Comparison of ENCODE assay signal across 8 mouse cellular contexts in genomic region chr10:67185491-67186081, GRCm38 (mm10).
A peak's percentile ranks its signal among the peaks of the same experiment; 100 is the strongest.
DNase-seq lines count a peak whose midpoint lies in the region; ATAC-seq and TF ChIP-seq lines count a peak whose summit lies in the region.

No protein-coding gene starts in this region.

- no peak for TF ChIP-seq CTCF in ES-Bruce4 (IDR thresholded peaks at IDR 0.05; ENCODE audit: low read depth, low read length)

- H3K9ac ChIP-seq in ES-Bruce4 (ENCODE audit: low read depth, poor library complexity, severe bottlenecking), result peak overlapping the region; percentile 26
- H3K9ac ChIP-seq in forebrain, embryonic 14.5 days (ENCODE audit: low read length), result peak overlapping the region; percentile 77
- peak overlapping the region; percentile 57 for H3K9ac ChIP-seq in neural tube, embryonic 15.5 days (replicated peaks)

- H3K4me2 ChIP-seq in forebrain, embryonic 14.5 days (ENCODE audit: low read length), result peak overlapping the region; percentile 57
- H3K4me2 ChIP-seq in neural tube, embryonic 15.5 days, result peak overlapping the region; percentile 61

- no peaks in the 10 kb centered on the region for H3K9me3 ChIP-seq in ES-Bruce4 (replicated peaks; ENCODE audit: control insufficient read depth, insufficient read depth, low read length, poor library complexity, severe bottlenecking)
- no peaks in the 10 kb centered on the region for H3K9me3 ChIP-seq in forebrain, embryonic 14.5 days (replicated peaks; ENCODE audit: control insufficient read depth, low read length)
- H3K9me3 ChIP-seq in neural tube, embryonic 15.5 days (replicated peaks), result no peaks in the 10 kb centered on the region

- intact Hi-C loops in heart, postnatal 14 days (cut with DNase I), result loop anchor here (2.0 to 5.0 kb wide), 5 partner anchors 58 to 278 kb away; partner anchors contain the start of genes Jmjd1c and Reep3

- TF ChIP-seq EP300 in ES-Bruce4 (IDR thresholded peaks at IDR 0.05; ENCODE audit: insufficient read depth, low read depth, low read length), result no peak

- peaks cover 3% of the 10 kb centered on the region for H3K4me1 ChIP-seq in ES-Bruce4 (ENCODE audit: control insufficient read depth, insufficient read depth, low read length)
- H3K4me1 ChIP-seq in forebrain, embryonic 14.5 days (ENCODE audit: control insufficient read depth, insufficient read depth, low read length), result peaks cover 20% of the 10 kb centered on the region
- peaks cover 27% of the 10 kb centered on the region for H3K4me1 ChIP-seq in neural tube, embryonic 15.5 days

- H3K27ac ChIP-seq in ES-Bruce4 (ENCODE audit: insufficient read depth, low read length), result peak overlapping the region; percentile 83
- peak overlapping the region; percentile 96 for H3K27ac ChIP-seq in forebrain, embryonic 14.5 days (ENCODE audit: low read depth, low read length)
- H3K27ac ChIP-seq in neural tube, embryonic 15.5 days (replicated peaks), result peak overlapping the region; percentile 95

- under 1% methylated on average over 23 of the region's 23 CpGs for WGBS in forebrain, embryonic 14.5 days
- under 1% methylated on average over 23 of the region's 23 CpGs for WGBS in neural tube, embryonic 15.5 days

- H3K36me3 ChIP-seq in ES-Bruce4 (ENCODE audit: control insufficient read depth, insufficient read depth, low read length, poor library complexity, severe bottlenecking), result no peaks in the 10 kb centered on the region
- H3K36me3 ChIP-seq in forebrain, embryonic 14.5 days (ENCODE audit: control insufficient read depth, insufficient read depth, low read length), result no peaks in the 10 kb centered on the region
- H3K36me3 ChIP-seq in neural tube, embryonic 15.5 days, result no peaks in the 10 kb centered on the region

- TF ChIP-seq POLR2A in ES-Bruce4 (IDR thresholded peaks at IDR 0.05; ENCODE audit: insufficient read depth, low read length), result no peak

- peak overlapping the region; percentile 56 for H3K4me3 ChIP-seq in ES-Bruce4 (ENCODE audit: low read depth, low read length)
- peak overlapping the region; percentile 40 for H3K4me3 ChIP-seq in forebrain, embryonic 14.5 days (ENCODE audit: low read depth, low read length)
- peak overlapping the region; percentile 44 for H3K4me3 ChIP-seq in neural tube, embryonic 15.5 days (replicated peaks)

- peak; percentile 95 for ATAC-seq in forebrain, embryonic 14.5 days
- peak; percentile 92 for ATAC-seq in neural tube, embryonic 15.5 days (ENCODE audit: low FRiP score)

- H3K27me3 ChIP-seq in ES-Bruce4 (ENCODE audit: control insufficient read depth, insufficient read depth, low read length, poor library complexity, severe bottlenecking), result no peaks in the 10 kb centered on the region
- H3K27me3 ChIP-seq in forebrain, embryonic 14.5 days (replicated peaks; ENCODE audit: control insufficient read depth, insufficient read depth, low read length), result no peaks in the 10 kb centered on the region
- H3K27me3 ChIP-seq in neural tube, embryonic 15.5 days (replicated peaks), result no peaks in the 10 kb centered on the region

- peak; percentile 73 for DNase-seq in cerebellum, adult 11 months
- peak; percentile 92 for DNase-seq in forebrain, embryonic 14.5 days (ENCODE audit: low spot score)
- peak; percentile 74 to 78 for DNase-seq in heart, postnatal 14 days
- peak; percentile 83 for DNase-seq in layer of hippocampus, adult 11-12 months (ENCODE audit: low spot score)
- DNase-seq in lung, adult 18-20 months, result peak; percentile 82 to 85
- peak; percentile 46 for DNase-seq in testis, postnatal 14 days (ENCODE audit: low spot score)

Comparison
In these comparisons a context has a peak if more than half of its experiments do, and no peak if none do; other contexts are left out.
1. Peak in every context shown above with its lines: DNase-seq, ATAC-seq, H3K4me3 ChIP-seq and H3K27ac ChIP-seq.
2. H3K9ac ChIP-seq: peak in every context shown above with its lines; median percentile 77 in forebrain, embryonic 14.5 days; 57 in neural tube, embryonic 15.5 days; 26 in ES-Bruce4.